Mouse (Mus musculus): Measurements from ENCODE around the gene Eya3. TPM values are rescaled to one million over a fixed set of nuclear protein-coding genes. Genes with fewer than 3 reads are reported as not detected.

The Eya3 gene
- polyA plus RNA-seq, 1 experiment from 2014 or later = 15.0 TPM

- no peaks in the 10 kb centered on the region for H3K36me3 ChIP-seq
- DNase-seq (no peak), ATAC-seq (ENCODE audit: low read depth) (no peak)
- no peak overlapping the region for H3K9ac ChIP-seq
- H3K27ac ChIP-seq = no peak overlapping the region
- no peaks in the 10 kb centered on the region for H3K27me3 ChIP-seq
- no peak overlapping the region for H3K4me2 ChIP-seq
- H3K4me1 ChIP-seq (replicated peaks) = peaks cover 16% of the 10 kb centered on the region
- H3K4me3 ChIP-seq (replicated peaks) = no peak overlapping the region
- H3K9me3 ChIP-seq (replicated peaks) = no peaks in the 10 kb centered on the region
- WGBS (ENCODE audit: insufficient replicate concordance) = 68% methylated on average over 7 of the region's 7 CpGs
Measured at GRCm38 (mm10) chr4:132741491-132741890, 102.7 kb downstream of the Eya3 start.

- H3K27me3 ChIP-seq = no peaks in the 10 kb centered on the region
- peak; percentile 38; the same call in 1 of the 2 replicates for ATAC-seq (ENCODE audit: low read depth)
- H3K4me1 ChIP-seq (replicated peaks) = peaks cover 30% of the 10 kb centered on the region
- no peak overlapping the region for H3K4me2 ChIP-seq
- H3K9me3 ChIP-seq (replicated peaks) = no peaks in the 10 kb centered on the region
- H3K27ac ChIP-seq = no peak overlapping the region
- H3K36me3 ChIP-seq = no peaks in the 10 kb centered on the region
- H3K9ac ChIP-seq = no peak overlapping the region
- WGBS (ENCODE audit: insufficient replicate concordance) = 46% methylated on average over 11 of the region's 11 CpGs
- H3K4me3 ChIP-seq (replicated peaks) = no peak overlapping the region
- DNase-seq = no peak
Measured at GRCm38 (mm10) chr4:132743992-132744911, 105.5 kb downstream of the Eya3 start.

- H3K4me2 ChIP-seq = peak overlapping the region; percentile 29
- no peaks in the 10 kb centered on the region for H3K9me3 ChIP-seq (replicated peaks)
- H3K4me3 ChIP-seq (replicated peaks) = no peak overlapping the region
- DNase-seq = no peak
- peaks cover 30% of the 10 kb centered on the region for H3K4me1 ChIP-seq (replicated peaks)
- ATAC-seq (ENCODE audit: low read depth) = no peak
- no peaks in the 10 kb centered on the region for H3K36me3 ChIP-seq
- H3K27ac ChIP-seq = peak overlapping the region; percentile 75
- 56% methylated on average over 9 of the region's 9 CpGs for WGBS (ENCODE audit: insufficient replicate concordance)
- H3K27me3 ChIP-seq = no peaks in the 10 kb centered on the region
- H3K9ac ChIP-seq = no peak overlapping the region
Measured at GRCm38 (mm10) chr4:132746911-132747517, 108.2 kb downstream of the Eya3 start.

- Histone ChIP-seq H3K4me1 (replicated peaks) (peaks cover 30% of the 10 kb centered on the region), H3K27me3 (no peaks in the 10 kb centered on the region), H3K4me2 (peak overlapping the region; percentile 29), H3K9ac (peak overlapping the region; percentile 19; the same call in 1 of the 2 replicates), H3K9me3 (replicated peaks) (no peaks in the 10 kb centered on the region), H3K4me3 (replicated peaks) (peak overlapping the region; percentile 17), H3K36me3 (no peaks in the 10 kb centered on the region), H3K27ac (peak overlapping the region; percentile 75)
- ATAC-seq (ENCODE audit: low read depth) (peak; percentile 39), DNase-seq (no peak)
- 18% methylated on average over 9 of the region's 9 CpGs for WGBS (ENCODE audit: insufficient replicate concordance)
Measured at GRCm38 (mm10) chr4:132747664-132748259, 109.0 kb downstream of the Eya3 start.

- no peak; the same call in 1 of the 2 replicates for ATAC-seq (ENCODE audit: low read depth)
Measured at GRCm38 (mm10) chr4:132748778-132749177, 110.0 kb downstream of the Eya3 start.

GRCm38 (mm10) chr4:132749258-132749982 is 110.6 kb downstream of the Eya3 start:
- Histone ChIP-seq H3K27ac (no peak overlapping the region), H3K4me3 (replicated peaks) (no peak overlapping the region), H3K9ac (no peak overlapping the region), H3K4me2 (no peak overlapping the region), H3K4me1 (replicated peaks) (peaks cover 20% of the 10 kb centered on the region), H3K27me3 (no peaks in the 10 kb centered on the region), H3K9me3 (replicated peaks) (no peaks in the 10 kb centered on the region), H3K36me3 (no peaks in the 10 kb centered on the region)
- DNase-seq (no peak), ATAC-seq (ENCODE audit: low read depth) (no peak)
- 68% methylated on average over 6 of the region's 6 CpGs for WGBS (ENCODE audit: insufficient replicate concordance)

More at GRCm38 (mm10) chr4:132748778-132749177, 110.0 kb downstream of the Eya3 start:
- Histone ChIP-seq H3K27me3 (no peaks in the 10 kb centered on the region), H3K9me3 (replicated peaks) (no peaks in the 10 kb centered on the region), H3K4me3 (replicated peaks) (no peak overlapping the region), H3K4me2 (no peak overlapping the region), H3K9ac (no peak overlapping the region), H3K4me1 (replicated peaks) (peaks cover 27% of the 10 kb centered on the region), H3K27ac (no peak overlapping the region), H3K36me3 (no peaks in the 10 kb centered on the region)
- WGBS (ENCODE audit: insufficient replicate concordance) = 69% methylated on average over 4 of the region's 4 CpGs
- no peak for DNase-seq

- peaks cover 32% of the 10 kb centered on the region for H3K27me3 ChIP-seq
- no peak overlapping the region for H3K4me3 ChIP-seq (replicated peaks)
- H3K9ac ChIP-seq = no peak overlapping the region
- H3K36me3 ChIP-seq = no peaks in the 10 kb centered on the region
- H3K4me1 ChIP-seq (replicated peaks) = peaks cover 15% of the 10 kb centered on the region; the same call in 1 of the 2 replicates
- ATAC-seq (ENCODE audit: low read depth) = no peak
- H3K9me3 ChIP-seq (replicated peaks) = no peaks in the 10 kb centered on the region
- 48% methylated on average over 6 of the region's 6 CpGs for WGBS (ENCODE audit: insufficient replicate concordance)
- no peak overlapping the region for H3K27ac ChIP-seq
- H3K4me2 ChIP-seq = no peak overlapping the region
- no peak for DNase-seq
Measured at GRCm38 (mm10) chr4:132752992-132753391, 114.2 kb downstream of the Eya3 start.

GRCm38 (mm10) chr4:132756974-132757373 is 118.2 kb downstream of the Eya3 start, which contains the start of gene Smpdl3b:
Smpdl3b (minus strand) TSS chr4:132757252.
- peak within 1 kb of the TSS; percentile 18; the same call in 1 of the 2 replicates for H3K9ac ChIP-seq

GRCm38 (mm10) chr4:132757633-132758351 is 119.0 kb downstream of the Eya3 start:
- DNase-seq (no peak), ATAC-seq (ENCODE audit: low read depth) (no peak)
- peaks cover 40% of the 10 kb centered on the region for H3K27me3 ChIP-seq
- H3K36me3 ChIP-seq = no peaks in the 10 kb centered on the region
- no peaks in the 10 kb centered on the region for H3K9me3 ChIP-seq (replicated peaks)
- H3K4me3 ChIP-seq (replicated peaks) = no peak overlapping the region
- WGBS (ENCODE audit: insufficient replicate concordance) = 58% methylated on average over 7 of the region's 7 CpGs
- 0 out of 2 replicates have a peak overlapping the region, but pooled peaks have one; percentile 71 for H3K4me2 ChIP-seq
- H3K9ac ChIP-seq = no peak overlapping the region
- H3K4me1 ChIP-seq (replicated peaks) = peaks cover 15% of the 10 kb centered on the region; the same call in 1 of the 2 replicates
- no peak overlapping the region for H3K27ac ChIP-seq

More at GRCm38 (mm10) chr4:132756974-132757373, 118.2 kb downstream of the Eya3 start, which contains the start of gene Smpdl3b:
- Histone ChIP-seq H3K27me3 (peaks cover 40% of the 10 kb centered on the region), H3K27ac (no peak within 1 kb of the TSS), H3K4me2 (peak within 1 kb of the TSS; percentile 71), H3K36me3 (no peaks in the 10 kb centered on the region), H3K4me1 (replicated peaks) (peaks cover 15% of the 10 kb centered on the region; the same call in 1 of the 2 replicates), H3K9me3 (replicated peaks) (no peaks in the 10 kb centered on the region), H3K4me3 (replicated peaks) (peak within 1 kb of the TSS; percentile 52)
- ATAC-seq (ENCODE audit: low read depth) (no peak), DNase-seq (no peak)
- 2% methylated on average over 22 of the region's 22 CpGs for WGBS (ENCODE audit: insufficient replicate concordance)

GRCm38 (mm10) chr4:132760296-132760695 is 121.5 kb downstream of the Eya3 start:
- ATAC-seq (ENCODE audit: low read depth) = no peak; the same call in 1 of the 2 replicates
- Histone ChIP-seq H3K27me3 (peaks cover 34% of the 10 kb centered on the region), H3K36me3 (no peaks in the 10 kb centered on the region), H3K9ac (no peak overlapping the region), H3K27ac (no peak overlapping the region), H3K4me1 (replicated peaks) (peaks cover 15% of the 10 kb centered on the region; the same call in 1 of the 2 replicates), H3K4me3 (replicated peaks) (no peak overlapping the region), H3K4me2 (no peak overlapping the region), H3K9me3 (replicated peaks) (no peaks in the 10 kb centered on the region)
- 24% methylated on average over 3 of the region's 3 CpGs for WGBS (ENCODE audit: insufficient replicate concordance)
- DNase-seq = no peak

Measured in liver, embryonic 13.5 days (tissue).